Mouse (Mus musculus): ENCODE data around the gene 9230102O04Rik. TPM values are rescaled to one million over a fixed set of nuclear protein-coding genes. Genes with fewer than 3 reads are reported as not detected.

The 9230102O04Rik gene
- polyA plus RNA-seq (2017; shearing (Covaris generic)), result 1.0 TPM

DNA sequence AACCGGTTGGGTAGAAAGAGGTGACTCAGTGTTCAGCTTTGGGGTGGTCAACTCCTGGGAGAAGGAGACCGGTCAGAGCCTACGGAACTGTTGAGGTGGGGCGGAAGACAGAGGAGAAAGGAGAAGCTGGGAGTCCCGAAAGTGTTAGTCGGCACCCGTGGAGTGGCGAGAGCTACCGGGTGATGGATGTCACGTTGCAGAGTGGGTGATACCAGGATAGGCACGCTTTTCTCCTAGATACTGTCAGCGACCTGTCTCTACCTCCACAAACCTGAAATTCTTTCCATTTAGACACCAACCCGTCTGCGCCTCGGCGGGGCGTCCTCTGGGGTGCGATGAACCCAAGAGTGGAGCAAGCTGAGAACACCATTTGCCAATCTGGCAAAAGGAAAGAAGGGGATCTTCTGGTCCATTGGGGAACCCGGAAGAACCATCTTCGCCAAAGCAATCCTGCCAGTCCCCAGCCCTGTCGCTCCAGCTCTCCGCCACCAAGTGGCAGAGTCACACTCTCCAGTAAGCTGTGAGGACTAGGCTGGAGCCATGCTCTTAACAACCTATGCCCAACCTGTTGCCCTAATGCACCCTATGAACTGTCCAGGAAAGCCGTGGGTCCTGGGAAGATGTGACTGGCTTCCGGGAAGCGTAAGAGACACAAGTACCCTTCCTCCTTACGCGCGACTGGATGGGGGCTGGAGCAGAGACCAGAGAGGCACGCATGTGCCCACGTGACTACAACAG is at the start of gene 9230102O04Rik:
Gene 9230102O04Rik, minus strand, starts transcription at position 628 of the 738 bp plus-strand sequence.

DNA sequence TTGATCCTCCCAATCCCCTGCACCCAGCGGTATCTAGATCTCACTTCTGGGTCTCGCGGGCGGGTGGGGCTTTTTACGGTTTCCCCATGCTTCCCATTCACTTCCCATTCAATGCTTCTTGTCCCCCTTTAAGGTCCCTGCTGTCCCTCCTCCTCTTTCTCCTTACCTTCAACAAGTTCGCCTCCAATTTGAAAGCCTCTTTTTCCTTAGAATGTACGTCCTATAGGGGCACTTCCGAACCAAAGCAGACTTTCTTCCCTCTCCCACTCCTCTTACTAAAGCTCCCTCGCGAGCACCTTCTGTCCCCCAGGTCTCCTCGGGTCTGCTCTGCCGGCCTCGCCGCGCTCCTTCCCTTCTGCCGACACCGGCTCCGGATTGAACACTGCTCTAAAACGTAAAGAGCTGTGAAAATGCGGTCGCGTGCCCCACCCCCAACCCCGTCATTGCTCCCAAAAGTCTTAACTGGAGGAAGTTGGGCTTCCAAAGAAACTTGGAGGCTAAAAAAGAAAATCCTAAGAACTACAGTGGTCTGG is 377 bp upstream of the 9230102O04Rik start, which contains the start of gene Gata3:
Gene Gata3, minus strand, starts transcription at position 384 of the 533 bp plus-strand sequence.

DNA sequence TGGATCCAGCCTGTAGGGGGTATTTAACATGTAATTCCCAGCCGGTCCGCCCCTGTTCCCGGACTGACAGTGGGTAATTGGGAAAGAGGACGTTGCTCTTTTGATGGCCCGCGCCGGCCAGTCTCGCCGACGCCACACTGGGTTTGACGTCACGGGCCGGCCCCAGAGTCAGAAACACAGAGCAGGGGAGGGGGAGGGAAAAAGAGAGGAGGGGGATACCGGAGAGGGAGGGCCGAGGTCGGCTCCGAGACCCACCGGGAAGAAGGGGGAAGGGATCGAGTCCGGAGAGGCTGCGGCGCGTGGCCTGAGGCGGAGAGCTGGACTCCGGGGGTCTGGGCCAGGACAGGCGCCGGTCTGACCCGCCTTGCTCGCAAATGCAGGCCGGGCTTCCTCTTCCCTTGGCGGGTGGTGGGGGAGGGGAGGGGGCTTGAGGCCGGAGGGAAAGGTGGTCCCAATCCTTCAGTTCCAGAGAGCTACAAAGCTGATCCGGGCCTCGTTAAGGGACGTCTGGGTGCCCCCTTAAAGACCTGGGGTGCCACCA is 8.2 kb downstream of the 9230102O04Rik start, which contains the start of gene 4930412O13Rik:
Gene 4930412O13Rik, plus strand, starts transcription at position 202 of the 541 bp plus-strand sequence.

Other genes starting within 250 kb of the 9230102O04Rik start
- not detected for gene 4930412O13Rik, start 8.3 kb downstream of the 9230102O04Rik start, polyA plus RNA-seq (2017; shearing (Covaris generic))
- 128 TPM for gene Gata3, start 494 bp upstream of the 9230102O04Rik start, polyA plus RNA-seq (2017; shearing (Covaris generic))
- gene Taf3, start 159.1 kb upstream of the 9230102O04Rik start, polyA plus RNA-seq (2017; shearing (Covaris generic)), result 20.9 TPM
- gene Atp5c1, start 191.0 kb upstream of the 9230102O04Rik start, polyA plus RNA-seq (2017; shearing (Covaris generic)), result 504 TPM
- gene Kin, start 191.1 kb upstream of the 9230102O04Rik start, polyA plus RNA-seq (2017; shearing (Covaris generic)), result 40.7 TPM
- gene Itih2, start 241.9 kb upstream of the 9230102O04Rik start, polyA plus RNA-seq (2017; shearing (Covaris generic)), result not detected